Mouse (Mus musculus) olfactory bulb, adult 2 months (tissue): ENCODE results near the gene Rasal2.
"Not testable (repeated sequence)": the region's sequence is repeated elsewhere in the genome, so short reads cannot be mapped to it uniquely, and the experiment has no call there.

Experiments used
- CTCF ChIP-seq: fragments of 200-500 bp; IDR thresholded peaks from 2 replicates; pipeline ENCODE4 v1.5.1; 2012; ENCODE audit warnings: low read depth, mild to moderate bottlenecking, low read length, moderate library complexity; ENCODE audit not compliant: insufficient read depth
- POLR2A ChIP-seq: fragments of 200-500 bp; IDR thresholded peaks from 2 replicates; pipeline ENCODE4 v1.6.1; 2012; ENCODE audit warnings: mild to moderate bottlenecking, low read depth, low read length, moderate library complexity; ENCODE audit not compliant: insufficient read depth

DNA sequence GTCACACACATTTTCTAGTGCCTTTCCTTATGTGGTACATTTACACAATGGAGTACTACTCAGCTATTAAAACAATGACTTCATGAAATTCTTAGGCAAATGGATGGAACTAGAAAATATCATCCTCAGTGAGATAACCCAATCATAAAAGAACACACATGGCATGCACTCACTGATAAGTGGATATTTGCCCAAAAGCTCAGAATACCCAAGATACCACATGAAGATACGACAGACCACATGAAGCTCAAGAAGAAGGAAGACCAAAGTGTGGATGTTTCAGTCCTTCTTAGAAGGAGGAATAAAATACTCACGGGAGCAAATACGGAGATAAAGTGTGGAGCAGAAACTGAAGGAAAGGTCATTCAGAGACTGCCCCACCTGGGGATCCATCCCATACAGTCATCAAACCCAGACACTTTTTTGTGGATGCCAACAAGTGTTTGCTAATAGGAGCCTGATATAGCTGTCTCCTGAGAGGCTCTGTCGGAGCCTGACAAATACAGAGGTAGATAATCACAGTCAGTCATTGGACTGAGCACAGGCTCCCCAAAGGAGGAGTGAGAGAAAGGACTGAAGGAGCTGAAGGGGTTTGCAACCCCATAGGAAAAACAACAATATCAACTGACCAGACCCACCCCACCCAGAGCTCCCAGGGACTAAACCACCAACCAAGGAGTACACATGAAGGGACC lies 175.6 kb downstream of the Rasal2 start:
- not testable (repeated sequence) for TF ChIP-seq POLR2A, CTCF
